Mouse (Mus musculus) cerebellum, adult 18-20 months (tissue): ENCODE results near the gene Spop.

Source experiments
- DNase-seq, 2 experiments: peaks; one replicate each; pipeline ENCODE4 v3.0.0; 2021

The Spop gene

DNA sequence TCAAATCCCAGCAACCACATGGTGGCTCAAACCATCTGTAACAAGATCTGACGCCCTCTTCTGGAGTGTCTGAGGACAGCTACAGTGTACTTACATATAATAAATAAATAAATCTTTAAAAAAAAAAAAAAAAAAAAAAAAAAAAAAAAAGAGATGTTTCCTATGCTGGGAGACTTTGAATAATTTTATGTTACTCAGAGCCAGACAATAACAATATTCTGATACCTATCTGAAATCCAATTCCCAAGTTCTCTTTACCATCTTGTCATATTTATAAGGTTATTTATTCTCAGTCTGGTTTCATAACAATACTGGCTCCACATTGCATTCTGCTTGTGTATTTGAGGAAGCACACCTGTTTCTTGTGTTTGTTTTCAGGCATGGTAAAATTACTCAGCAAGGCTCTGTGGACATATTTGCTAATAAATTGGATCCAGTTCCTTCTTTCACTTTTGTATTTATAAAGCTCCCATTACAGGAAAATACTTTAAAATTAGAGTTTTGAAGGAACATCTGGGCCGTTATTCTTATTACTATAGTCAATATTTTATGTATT lies 7.1 kb downstream of the Spop start:
- DNase-seq: no peak

DNA sequence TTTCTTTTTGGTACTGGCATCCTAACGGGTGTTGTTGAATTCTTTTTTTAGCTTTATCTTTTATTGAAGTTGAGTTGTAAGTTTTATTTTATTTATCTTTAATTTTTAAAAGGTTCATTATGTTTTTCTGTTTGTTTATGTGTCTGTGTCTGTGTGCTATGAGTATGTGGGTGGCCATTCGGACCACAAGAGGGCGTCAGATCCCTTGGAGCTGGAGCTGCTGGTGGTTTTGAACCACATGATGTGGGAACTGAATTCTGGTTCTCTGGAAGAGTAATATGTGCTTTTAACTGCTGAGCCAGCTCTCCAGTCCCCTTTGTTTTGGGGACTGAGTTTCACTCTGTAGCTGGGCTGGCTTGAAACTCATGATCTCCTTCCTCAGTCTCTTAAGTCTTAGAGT lies 9.6 kb downstream of the Spop start:
- no peak for DNase-seq

DNA sequence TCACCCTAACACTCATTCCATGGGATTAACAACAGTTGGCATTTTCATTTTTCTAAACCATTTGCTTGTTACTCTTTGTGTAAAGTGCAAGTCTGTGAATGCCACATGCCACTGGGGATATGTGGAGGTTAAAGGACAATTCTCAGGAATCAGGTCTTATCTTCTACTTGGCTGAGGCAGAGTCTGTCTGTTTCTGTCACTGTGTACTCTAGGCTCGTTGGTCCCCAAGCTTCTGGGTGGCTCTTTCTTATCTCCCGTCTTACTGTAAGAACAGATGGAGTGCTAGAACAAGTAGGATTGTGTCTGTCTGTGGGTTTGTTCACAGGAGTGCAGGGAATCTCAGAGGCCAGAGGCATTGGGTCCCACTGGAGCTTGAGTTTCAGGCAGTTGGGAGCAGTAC lies 17.5 kb downstream of the Spop start:
- no peak for DNase-seq

DNA sequence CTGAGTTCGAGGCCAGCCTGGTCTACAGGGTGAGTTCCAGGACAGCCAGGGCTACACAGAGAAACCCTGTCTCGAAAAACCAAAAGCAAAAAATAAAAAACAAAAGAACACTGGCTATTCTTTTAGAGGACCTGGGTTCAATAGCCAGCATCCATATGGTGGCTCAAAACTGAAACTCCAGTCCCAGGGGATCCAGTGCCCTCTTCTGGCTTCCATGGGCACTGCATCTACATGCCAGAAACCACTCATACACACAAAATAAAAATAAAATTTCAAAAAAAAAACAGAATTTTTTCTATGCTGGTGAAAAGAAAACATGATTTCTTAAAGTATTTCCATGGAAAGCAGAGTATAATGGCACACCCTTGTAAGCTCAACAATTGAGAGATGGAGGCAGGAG lies 18.3 kb downstream of the Spop start:
- peak; percentile 26 to 41 for DNase-seq

DNA sequence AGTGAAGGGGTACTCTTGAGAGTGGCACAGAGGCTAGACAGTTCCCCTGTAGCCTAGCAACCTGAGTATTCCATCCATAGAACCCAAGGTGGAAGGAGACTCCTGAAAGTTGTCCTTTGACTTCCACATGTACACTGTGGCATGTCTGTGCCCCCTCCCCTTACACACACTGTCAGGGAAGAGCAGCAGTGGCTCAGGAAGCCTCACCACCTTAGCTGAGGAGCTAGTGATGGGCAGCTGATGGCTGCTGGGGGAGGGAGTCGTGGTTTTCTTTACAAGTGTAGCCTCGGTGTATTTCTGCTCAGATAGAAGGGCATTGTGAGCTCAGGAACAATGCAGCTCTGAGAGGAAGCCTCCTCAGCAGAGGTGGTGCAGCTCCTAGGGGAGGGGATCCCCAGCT lies 31.5 kb downstream of the Spop start:
- no peak for DNase-seq

DNA sequence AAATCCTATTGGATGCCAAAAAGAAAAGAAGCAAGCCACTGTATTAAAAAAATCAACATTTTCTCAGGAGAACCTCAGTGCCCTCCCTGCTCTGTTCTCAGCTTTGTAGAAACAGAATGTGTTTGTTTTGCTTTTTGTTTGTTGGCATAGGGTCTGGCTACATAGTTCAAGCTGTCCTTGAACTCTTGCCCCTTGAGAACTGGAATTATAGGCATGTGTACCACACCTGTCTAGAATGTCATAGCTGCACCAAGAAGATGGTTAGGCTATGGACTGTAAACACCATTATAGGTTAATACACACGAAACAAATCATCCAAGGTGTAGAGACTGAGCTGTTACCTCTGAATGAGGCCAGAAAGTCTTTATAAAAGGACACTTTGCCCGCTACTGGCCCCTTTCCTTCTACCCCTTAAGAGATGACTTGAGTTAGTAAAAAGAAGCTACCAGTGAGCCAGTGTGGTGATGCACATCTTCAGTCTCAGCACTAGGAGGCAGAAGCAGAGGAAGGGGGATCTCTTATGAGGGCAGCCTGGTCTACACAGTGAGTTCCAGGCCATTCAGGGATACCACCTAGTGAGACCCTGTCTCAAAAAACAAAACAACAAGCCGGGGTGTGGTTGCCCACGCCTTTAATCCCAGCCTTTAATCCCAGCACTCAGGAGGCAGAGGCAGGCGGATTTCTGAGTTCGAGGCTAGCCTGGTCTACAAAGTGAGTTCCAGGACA lies 32.9 kb downstream of the Spop start:
- DNase-seq: no peak

DNA sequence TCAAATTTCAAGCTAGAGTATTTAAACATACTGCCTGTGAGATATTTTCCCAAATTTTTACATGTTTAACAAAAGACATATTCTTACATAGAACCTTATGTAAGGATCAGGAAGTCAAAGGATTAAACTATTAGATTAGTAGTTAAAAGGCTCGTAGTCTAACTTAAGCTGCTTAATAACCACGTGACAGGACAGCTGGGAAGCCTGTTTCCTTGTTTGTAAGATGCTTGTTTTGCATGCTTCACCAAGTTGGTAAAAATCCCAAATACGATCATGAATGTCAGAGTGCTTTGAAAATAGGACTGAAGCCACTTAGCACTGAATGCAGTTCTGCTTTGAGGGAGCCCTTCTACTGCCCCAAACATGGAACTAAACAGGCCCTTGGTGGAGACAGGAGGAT lies 34.5 kb downstream of the Spop start:
- no peak for DNase-seq

DNA sequence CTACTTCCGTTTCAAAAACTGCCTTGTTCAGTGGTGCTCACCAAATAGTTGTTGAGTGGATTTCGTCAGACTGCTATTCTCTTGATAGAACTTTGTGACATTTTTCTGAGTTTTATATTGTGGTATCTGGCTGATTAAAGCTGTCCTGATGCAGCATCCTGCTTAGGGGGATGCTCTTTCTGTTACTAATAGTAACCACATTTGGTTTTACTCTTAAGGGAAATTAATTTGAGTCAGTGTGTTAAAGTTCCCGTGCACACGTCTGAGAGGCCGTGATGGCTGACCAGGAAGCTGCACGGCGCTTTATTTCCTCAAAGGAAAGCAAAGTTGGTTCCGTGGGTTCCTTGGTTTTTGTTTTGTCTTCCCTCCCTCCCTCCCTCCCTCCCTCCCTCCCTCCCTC lies 41.5 kb downstream of the Spop start:
- no peak for DNase-seq

DNA sequence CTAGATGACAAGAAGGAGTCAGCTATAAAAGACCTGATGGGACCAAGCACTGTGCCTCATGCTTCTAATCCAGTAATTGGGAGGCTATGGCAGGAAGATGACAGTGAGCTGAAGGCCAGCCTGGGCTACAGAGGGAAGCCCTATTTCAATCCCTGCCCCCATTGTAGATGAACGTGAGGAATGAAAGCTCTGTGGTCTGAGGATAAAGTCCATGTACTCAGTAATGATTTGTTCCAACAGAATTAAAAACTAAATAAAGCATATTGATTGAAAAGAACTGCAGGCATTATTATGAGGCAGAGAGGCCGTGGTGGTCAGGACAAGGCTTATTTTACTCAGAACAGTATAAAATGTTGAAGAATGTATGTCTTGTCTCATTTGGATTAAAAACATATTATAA lies 47.0 kb downstream of the Spop start:
- no peak for DNase-seq

DNA sequence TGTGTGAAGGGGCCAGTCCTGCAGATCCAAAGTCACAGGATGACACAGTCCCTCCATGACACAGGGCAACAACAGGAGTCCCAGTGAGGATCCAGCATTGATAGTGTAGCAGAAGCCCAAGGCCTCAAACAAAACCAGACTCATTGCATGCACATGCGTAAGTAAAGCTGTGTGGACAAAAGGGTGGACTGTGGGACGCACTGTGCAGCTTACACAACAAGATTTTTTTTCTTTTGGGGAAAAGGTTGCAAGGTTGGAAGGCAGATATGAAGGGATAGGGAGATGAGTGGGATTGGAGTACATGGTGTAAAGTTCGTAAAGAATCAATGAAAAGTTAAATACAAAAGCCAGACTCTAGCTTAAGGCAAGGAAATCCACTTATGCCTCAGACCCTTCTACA lies 48.3 kb downstream of the Spop start:
- DNase-seq: no peak

DNA sequence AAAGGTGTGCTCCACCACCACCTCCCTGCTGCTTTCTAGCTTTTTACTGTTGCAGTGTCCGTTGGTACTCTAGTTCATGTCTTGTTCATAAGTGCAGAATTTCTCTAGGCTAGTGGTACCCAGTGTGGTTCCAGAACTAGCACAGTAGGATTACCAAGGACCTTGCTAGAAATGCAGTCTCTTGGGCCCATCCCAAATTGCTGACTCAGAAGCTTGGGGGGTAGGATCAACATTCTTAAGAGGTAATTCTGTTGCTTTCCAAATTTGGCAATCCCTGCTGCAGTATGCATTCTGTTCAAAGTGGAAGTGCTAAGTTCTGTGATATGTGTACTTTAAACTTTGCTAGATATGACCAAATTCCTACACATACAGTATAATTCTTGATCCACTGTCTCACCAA lies 53.9 kb downstream of the Spop start:
- peak in 1 of 2 experiments; percentile 19 for DNase-seq

DNA sequence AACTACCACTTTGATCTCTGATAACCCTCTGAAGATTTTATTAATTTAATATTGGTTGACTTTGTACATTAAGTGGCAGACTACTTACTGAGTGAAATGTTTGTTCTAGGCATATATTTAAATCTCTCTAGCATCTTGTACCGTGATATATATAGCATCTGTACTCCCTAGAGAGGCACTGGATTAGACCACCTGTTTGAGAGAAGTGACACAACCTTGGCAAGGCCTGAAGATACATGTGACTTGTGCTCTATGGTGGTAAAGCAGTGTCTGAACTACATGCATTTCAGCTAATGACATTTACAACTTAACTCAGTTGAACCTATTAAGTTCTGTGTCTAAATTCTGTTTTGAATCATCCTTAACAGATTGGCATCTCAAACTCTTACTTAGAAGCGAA lies 59.1 kb downstream of the Spop start:
- no peak for DNase-seq

DNA sequence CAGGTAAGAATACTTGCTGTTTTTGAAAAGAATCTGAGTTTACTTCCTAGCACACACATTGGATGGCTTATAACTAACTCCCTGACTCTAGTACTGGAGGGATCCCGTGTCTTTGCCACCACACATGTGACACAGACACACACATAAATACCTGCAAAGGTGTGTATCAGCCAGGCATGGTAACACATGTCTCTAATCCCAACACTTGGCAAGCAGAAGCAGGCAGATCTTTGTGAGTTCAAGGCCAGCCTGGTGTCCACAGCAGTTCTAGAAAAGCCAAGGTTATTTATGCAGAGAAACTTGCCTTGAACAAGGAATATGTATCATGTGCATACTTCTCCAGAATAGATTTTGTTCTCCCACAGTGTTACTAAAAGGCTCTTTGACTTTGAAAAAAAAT lies 59.6 kb downstream of the Spop start:
- DNase-seq: no peak

DNA sequence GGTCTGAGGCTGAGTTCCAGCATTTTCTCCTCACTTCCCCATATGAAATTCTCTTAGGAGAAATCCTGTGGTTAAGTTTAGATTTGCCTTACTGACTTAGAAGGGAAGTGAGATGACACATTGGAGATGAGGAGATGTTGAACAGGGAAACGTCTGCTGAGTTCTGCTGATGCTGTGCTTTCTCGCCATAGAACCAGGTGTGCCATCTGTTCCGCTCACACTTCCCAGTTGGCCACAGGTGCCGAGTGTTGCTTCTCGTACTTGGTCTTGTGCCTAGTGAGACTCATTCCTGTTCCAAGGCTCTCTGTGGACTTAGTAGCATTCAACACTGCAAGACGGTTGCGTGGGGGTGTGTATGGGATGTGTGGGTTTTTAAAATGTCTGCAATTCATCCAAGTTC lies 62.4 kb downstream of the Spop start:
- DNase-seq: peak; percentile 51 to 66

DNA sequence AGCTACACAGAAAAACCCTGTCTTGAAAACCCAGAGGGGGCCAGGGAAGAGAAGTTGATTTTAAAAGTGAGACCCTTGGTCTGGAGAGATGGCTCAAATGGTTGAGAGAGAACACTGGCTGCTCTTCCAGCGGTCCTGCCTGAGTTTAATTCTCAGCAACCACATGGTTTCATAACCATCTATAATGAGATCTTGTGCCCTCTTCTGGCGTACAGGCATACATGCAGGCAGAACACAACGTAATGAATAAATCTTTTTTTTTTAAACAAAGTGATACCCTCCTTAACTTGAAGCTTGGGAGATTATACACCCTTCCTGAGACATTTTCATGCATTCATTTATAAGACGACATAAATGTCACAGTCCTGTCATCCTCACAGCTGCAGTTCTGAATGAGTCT lies 65.6 kb downstream of the Spop start:
- DNase-seq: no peak

DNA sequence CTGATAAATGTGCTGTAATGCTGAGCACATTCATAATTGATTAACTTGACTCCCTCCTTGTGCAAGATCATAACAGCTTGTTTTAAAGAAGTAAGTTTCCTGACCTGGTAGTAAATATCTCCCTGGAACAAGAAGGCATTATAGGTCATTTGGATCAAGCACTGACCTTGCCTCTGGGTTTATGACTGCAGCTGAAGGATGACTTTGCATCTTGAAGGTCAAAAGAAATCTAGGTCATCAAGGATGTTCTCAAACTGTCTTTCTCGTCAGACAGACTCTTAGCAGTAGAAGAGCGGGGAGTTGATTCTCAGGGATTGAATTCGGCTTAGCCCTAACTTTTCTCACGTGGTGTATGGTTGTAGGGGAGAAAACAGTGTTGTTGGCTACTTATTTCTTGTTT lies 66.8 kb downstream of the Spop start:
- DNase-seq: no peak

DNA sequence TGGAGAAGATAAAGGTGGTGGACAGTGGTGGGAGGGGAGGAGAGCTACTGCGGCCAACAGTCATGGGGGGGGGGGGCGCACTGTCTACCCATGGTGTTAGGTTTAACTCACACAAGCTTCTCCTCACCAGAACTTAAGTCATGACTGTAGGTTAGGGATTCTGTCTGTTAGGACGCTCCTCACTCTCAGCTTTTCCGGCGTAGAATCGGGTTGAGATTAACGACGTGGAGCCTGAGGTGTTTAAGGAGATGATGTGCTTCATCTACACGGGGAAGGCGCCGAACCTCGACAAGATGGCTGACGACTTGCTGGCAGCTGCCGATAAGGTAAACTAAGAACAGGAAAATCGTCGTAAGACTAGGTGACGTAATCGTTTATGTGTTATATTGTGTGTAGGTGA lies 71.8 kb downstream of the Spop start:
- DNase-seq: no peak

DNA sequence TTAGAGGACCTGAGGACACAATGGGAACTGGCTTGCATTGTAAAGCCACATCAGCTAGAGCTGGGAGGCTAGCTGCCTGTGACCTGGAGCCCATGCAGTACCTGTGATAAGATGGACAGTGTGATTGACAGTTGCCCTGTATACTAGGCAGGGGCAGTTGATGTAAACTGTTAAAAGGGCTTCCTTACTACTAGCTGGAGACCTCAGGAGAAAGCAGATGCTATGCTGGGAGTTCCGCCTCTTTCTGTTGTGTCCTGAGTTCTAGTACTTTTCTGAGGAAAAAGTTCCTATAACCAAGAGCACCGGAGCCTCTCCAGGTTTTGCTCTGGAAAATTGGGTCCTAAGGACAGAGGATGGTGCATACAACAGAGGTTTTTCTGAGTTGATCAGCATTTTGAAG lies 73.4 kb downstream of the Spop start:
- DNase-seq: no peak

DNA sequence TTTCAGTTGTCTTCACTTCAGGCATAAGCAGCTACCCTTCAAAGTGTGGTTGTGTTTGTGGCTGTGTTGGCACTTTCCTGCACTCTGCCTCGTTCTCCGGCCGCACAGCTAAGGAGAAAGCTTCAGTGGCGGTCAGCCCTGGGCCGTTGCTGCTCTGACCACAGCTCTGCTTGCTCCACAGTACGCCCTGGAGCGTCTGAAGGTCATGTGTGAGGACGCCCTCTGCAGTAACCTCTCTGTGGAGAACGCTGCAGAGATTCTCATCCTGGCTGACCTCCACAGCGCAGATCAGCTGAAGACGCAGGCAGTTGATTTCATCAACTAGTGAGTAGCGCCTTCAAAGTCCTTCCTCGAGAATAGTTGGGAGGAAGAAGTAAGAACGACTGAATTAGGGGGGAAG lies 76.2 kb downstream of the Spop start:
- DNase-seq: no peak

DNA sequence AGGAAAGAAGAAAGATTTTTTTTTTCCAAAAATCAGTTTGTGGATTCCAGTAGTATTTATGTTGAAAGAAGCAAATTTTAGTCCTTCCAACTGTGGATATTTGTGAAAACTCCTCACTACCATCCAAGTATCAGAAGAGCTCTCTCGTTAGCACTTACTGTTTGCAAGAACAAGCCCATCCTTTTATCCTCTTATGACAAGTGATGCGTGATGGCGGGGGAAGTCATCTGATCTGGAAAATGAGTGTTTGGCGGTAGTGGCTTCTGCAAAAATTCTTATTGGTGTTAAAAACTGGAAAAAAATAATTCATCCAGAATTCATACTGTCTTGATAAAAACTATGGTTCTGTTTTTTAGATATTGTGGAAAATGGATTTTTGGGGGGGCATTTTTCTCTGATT lies 78.4 kb downstream of the Spop start:
- no peak for DNase-seq

DNA sequence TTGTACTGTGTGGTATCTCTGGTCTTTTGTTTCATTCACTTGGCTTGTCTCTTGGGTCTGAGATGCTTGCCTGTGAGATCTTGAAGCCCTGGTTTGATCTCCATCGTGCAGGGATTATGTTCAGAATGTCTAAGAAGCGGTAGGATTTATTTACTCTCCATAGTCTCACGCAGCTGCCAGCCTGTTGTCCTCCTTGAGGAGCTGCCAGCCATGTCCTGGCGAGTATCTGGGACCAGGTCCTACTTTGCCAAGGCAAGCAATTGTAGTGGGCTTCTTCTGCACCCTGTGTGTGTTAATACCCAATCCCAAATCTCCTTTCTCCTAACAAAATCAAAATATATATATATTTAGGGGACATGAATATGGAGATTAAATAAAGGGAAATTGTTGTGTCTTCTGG lies 79.1 kb downstream of the Spop start:
- DNase-seq: peak; percentile 40 to 41

DNA sequence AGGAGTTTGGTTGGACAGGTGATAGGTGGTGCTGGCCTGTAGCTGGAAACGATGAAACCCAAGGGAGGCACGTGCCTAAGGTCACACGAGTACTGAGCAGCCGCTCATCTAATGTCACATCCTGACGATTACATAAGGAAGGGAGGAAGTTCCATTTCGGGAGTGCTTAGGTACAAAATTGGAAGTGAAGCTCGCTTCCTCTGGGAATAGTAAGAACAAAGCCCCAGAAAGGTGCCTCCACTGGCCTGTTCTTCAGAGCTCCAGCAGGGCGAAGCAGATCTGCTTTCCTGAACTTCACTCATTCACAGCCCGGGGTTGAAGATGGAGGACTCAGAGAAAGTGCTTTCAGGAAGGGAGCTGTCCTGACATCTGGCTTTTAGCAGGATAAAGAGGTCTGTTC lies 80.1 kb downstream of the Spop start:
- peak in 1 of 2 experiments; percentile 26 for DNase-seq

DNA sequence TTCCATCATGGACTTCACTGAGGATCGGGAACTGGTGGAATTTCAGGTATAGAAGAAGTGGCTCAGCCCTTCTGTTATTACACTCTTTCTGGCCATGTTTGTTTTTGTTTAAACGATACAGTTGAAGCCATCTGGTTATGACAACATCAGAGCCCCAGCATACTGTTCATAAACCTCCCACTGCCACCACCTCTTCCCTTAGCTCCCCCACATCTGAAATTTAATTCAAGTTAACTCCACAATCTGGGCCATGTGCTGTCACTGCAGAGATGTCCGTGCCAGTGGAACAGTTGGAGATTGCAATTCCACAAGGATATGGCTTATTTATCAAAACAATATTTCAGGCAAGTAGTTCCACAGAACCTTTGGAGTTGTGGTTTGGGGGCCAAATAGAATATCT lies 80.5 kb downstream of the Spop start:
- DNase-seq: no peak

DNA sequence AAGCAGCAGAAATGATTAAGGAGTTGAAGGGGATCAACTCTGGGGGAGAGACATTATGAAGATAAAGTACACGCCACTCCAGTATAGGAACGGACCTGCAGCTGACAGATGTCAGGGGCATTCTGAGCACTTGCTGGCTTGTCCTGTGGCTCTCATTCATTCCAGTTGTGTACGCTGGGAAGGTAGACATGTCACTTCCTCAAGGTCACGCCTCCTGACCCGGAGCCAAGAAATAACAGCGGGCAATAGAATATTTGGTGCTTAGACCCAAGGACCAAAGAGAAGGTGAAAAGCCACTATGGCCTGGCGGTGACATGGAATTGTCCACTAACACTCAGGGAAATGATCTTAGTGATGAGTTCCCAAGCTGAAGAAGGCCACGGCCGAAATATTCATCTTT lies 82.0 kb downstream of the Spop start:
- DNase-seq: no peak

DNA sequence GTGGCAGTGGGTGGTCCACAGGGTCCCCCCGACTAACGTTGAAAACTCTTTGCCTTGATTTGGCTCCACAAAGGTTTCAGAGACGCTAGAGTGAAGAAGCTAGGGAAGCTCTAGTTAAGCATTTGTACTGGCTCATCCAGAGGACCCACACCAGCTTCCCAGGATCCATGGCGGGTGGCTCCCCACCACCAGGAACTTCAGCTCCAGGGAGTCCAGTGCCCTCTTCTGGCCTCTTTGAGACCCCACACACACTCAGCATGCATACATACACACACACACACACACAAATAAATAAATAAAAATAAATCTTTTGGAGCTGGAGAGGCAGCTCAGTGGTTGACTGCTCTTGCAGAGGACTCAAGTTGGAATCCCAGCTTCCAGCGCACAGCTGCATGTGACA lies 84.0 kb downstream of the Spop start:
- no peak for DNase-seq
